Mouse (Mus musculus) cerebellum, adult 2 months (tissue): ENCODE data around the gene Islr.

Experiments
- CTCF ChIP-seq: fragments of 200-500 bp; IDR thresholded peaks from 2 replicates; pipeline ENCODE4 v1.5.1; 2011; ENCODE audit warnings: low read depth, mild to moderate bottlenecking, control low read depth, low read length, moderate library complexity, borderline replicate concordance; ENCODE audit not compliant: insufficient read depth
- POLR2A ChIP-seq: fragments of 200-500 bp; IDR thresholded peaks from 2 replicates; pipeline ENCODE4 v1.6.1; 2011; ENCODE audit warnings: low read length, control low read depth, borderline replicate concordance; ENCODE audit not compliant: insufficient read depth

DNA sequence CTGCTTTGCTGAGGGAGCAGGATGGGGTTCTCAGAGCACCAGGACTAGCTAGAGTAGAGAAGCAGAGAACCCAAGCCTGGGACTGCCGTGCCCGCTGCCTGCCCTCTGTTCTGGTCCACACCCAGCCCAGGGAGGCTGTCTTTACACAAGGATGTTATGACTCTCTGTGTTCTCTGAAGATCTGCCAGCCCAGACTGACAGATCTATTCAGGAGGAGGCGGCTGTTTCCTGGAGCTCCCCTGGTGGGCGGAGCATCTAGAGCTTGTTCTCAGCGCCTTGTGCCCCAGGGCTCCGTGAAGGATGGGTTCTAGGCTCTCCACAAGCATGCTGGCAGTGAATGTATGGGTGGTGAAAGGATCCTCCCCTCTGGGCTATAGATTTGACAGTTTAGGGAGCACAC lies 64.2 kb downstream of the Islr start:
- no peak for TF ChIP-seq CTCF
- TF ChIP-seq POLR2A = no peak
